Mouse (Mus musculus): ENCODE measurements at regions not wholly inside any gene's neighbourhood (a gene's known extent, or its start where the extent isn't known, plus 50 kb on each side); places are given as distances from the start of the nearest gene placed in this dataset.

DNA sequence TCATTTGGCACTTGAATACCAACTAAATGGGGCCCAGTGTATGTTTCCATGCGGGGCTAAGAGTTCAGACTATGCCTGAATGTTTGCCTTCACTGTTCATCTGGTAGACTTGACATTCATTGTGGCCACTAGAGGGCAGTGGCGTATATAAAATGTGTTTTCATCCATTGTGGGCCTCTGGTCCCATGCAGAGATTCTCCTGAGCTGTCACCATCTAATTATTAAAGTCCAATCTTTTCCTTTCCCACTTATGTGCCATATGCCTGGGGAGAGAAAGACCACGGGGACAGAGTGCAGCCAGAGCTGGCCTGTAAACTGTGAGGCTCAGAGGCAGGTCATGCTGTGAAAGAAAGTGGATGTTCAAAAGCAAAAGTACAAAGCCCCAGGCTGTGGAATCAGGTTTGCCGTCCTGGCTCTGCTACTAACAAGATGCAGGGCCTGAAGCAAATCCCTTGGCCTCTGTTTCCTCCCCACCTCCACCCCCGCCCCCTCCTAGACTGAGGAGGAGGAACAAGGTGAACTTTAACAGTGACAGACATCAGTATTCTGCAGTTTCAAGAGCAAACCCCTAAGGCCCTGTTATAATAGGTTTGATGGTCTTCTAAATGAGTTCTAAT, 73.5 kb downstream of the Ier5 start:
- TF ChIP-seq MAFK (IDR thresholded peaks at IDR 0.05; ENCODE audit: insufficient read depth, low read depth, low read length) (no peak), HCFC1 (IDR thresholded peaks at IDR 0.05; ENCODE audit: borderline replicate concordance, insufficient read depth, low read length) (no peak)
